Mouse (Mus musculus) myocyte (in vitro differentiated cells): ENCODE measurements around the gene Dhtkd1. TPM values are rescaled to one million over a fixed set of nuclear protein-coding genes. Genes with fewer than 3 reads are reported as not detected.
A peak's percentile ranks its signal among the peaks of the same experiment; 100 is the strongest.

Experiments used
- H3K27me3 ChIP-seq: one replicate; pipeline ENCODE4 v1.6.1; 2011; ENCODE audit not compliant: control insufficient read depth, insufficient read depth, insufficient read length
- H3K36me3 ChIP-seq: one replicate; pipeline ENCODE4 v1.6.1; 2011; ENCODE audit not compliant: control insufficient read depth, insufficient read depth
- H3K4me2 ChIP-seq: one replicate; pipeline ENCODE4 v1.6.1; 2011; ENCODE audit warnings: low read depth, control low read depth
- H3K4me3 ChIP-seq: one replicate; pipeline ENCODE4 v1.5.1; 2011; ENCODE audit warnings: mild to moderate bottlenecking, control low read depth, moderate library complexity
- H3K79me2 ChIP-seq: one replicate; pipeline ENCODE4 v1.6.1; 2011; ENCODE audit not compliant: control insufficient read depth, insufficient read depth
- H3ac ChIP-seq: one replicate; pipeline ENCODE4 v1.6.1; 2011; ENCODE audit not compliant: control insufficient read depth, insufficient read length
- CEBPB ChIP-seq: IDR thresholded peaks from 2 replicates; pipeline ENCODE4 v1.6.1; 2011; ENCODE audit warnings: mild to moderate bottlenecking, moderate library complexity; ENCODE audit not compliant: poor library complexity, insufficient read depth, severe bottlenecking
- E2F4 ChIP-seq: IDR thresholded peaks from one replicate; pipeline ENCODE4 v1.6.1; 2011; ENCODE audit warnings: mild to moderate bottlenecking, control low read depth, moderate library complexity; ENCODE audit not compliant: insufficient read depth
- MAX ChIP-seq: IDR thresholded peaks from one replicate; pipeline ENCODE4 v1.6.1; 2011; ENCODE audit warnings: low read depth, mild to moderate bottlenecking, control low read depth
- MYOD1 ChIP-seq, 3 experiments: IDR thresholded peaks; one replicate each; pipeline ENCODE4 v1.6.1; 2011; ENCODE audit warnings: control low read depth in 2 of 3, low read depth in 2 of 3, mild to moderate bottlenecking in 2 of 3, moderate library complexity in 1 of 3; ENCODE audit not compliant: insufficient read length in 2 of 3, control insufficient read depth in 1 of 3
- MYOG ChIP-seq, 3 experiments: IDR thresholded peaks; one replicate each; pipeline ENCODE4 v1.6.1; 2011; ENCODE audit warnings: control low read depth in 2 of 3, low read depth in 2 of 3, mild to moderate bottlenecking in 2 of 3; ENCODE audit not compliant: insufficient read length in 2 of 3, control insufficient read depth in 1 of 3, insufficient read depth in 1 of 3
- POLR2A ChIP-seq: IDR thresholded peaks from one replicate; pipeline ENCODE4 v1.6.1; 2011; ENCODE audit warnings: low read depth, mild to moderate bottlenecking, control low read depth, moderate library complexity; ENCODE audit not compliant: insufficient read length
- POLR2AphosphoS2 ChIP-seq: IDR thresholded peaks from one replicate; pipeline ENCODE4 v1.6.1; 2011; ENCODE audit warnings: low read depth, control low read depth; ENCODE audit not compliant: insufficient read length
- REST ChIP-seq: IDR thresholded peaks from one replicate; pipeline ENCODE4 v1.6.1; 2011; ENCODE audit warnings: mild to moderate bottlenecking, control low read depth, moderate library complexity; ENCODE audit not compliant: insufficient read depth, insufficient read length
- SRF ChIP-seq: IDR thresholded peaks from one replicate; pipeline ENCODE4 v1.6.1; 2011; ENCODE audit warnings: low read depth; ENCODE audit not compliant: control insufficient read depth, insufficient read length
- TCF12 ChIP-seq: IDR thresholded peaks from one replicate; pipeline ENCODE4 v1.6.1; 2011; ENCODE audit warnings: mild to moderate bottlenecking, control low read depth; ENCODE audit not compliant: poor library complexity, insufficient read depth, severe bottlenecking
- TCF3 ChIP-seq: IDR thresholded peaks from one replicate; pipeline ENCODE4 v1.6.1; 2011; ENCODE audit warnings: low read depth, control low read depth; ENCODE audit not compliant: insufficient read length
- USF1 ChIP-seq: IDR thresholded peaks from one replicate; pipeline ENCODE4 v1.6.1; 2011; ENCODE audit warnings: low read depth, mild to moderate bottlenecking, control low read depth, moderate library complexity
- polyA plus RNA-seq: library from polyadenylated mRNA; unstranded; fragments of >200 nt; fragmentation: generic; extraction: Trizol; gene quantifications from one replicate; pipeline ENCODE4 v1.2.1, GENCODE M21; 2012; ENCODE audit warnings: missing spikeins

Gene Dhtkd1
- polyA plus RNA-seq, 1 experiment, result 0.12 TPM

GRCm38 (mm10) chr2:5941861-5942415 is 654 bp downstream of the Dhtkd1 start:
- TF ChIP-seq E2F4 (no peak), REST (no peak), CEBPB (no peak), MYOD1 (IDR thresholded peaks at IDR 0.05; ENCODE audit: control insufficient read depth in 1 of 3, insufficient read length in 2 of 3, low read depth in 2 of 3) (no peak), MAX (no peak), POLR2AphosphoS2 (no peak), POLR2A (no peak), TCF3 (no peak), USF1 (no peak), SRF (no peak), TCF12 (no peak), MYOG (IDR thresholded peaks at IDR 0.05; ENCODE audit: control insufficient read depth in 1 of 3, insufficient read depth in 1 of 3, insufficient read length in 2 of 3, low read depth in 2 of 3) (no peak)
- H3K4me3 ChIP-seq, result peak overlapping the region; percentile 13
- H3K4me2 ChIP-seq, result peak overlapping the region; percentile 42
- no peaks in the 10 kb centered on the region for H3K27me3 ChIP-seq
- H3K36me3 ChIP-seq, result no peaks in the 10 kb centered on the region
- H3K79me2 ChIP-seq, result no peaks in the 10 kb centered on the region
- H3ac ChIP-seq, result no peak overlapping the region

GRCm38 (mm10) chr2:5940936-5941335 is 1.7 kb downstream of the Dhtkd1 start:
- H3K36me3 ChIP-seq, result no peaks in the 10 kb centered on the region
- no peak overlapping the region for H3K4me3 ChIP-seq
- no peaks in the 10 kb centered on the region for H3K79me2 ChIP-seq
- no peak for TF ChIP-seq MAX
- no peak for TF ChIP-seq E2F4
- TF ChIP-seq TCF12, result no peak
- no peak for TF ChIP-seq TCF3
- TF ChIP-seq USF1, result no peak
- TF ChIP-seq POLR2AphosphoS2, result no peak
- no peak for TF ChIP-seq MYOG (IDR thresholded peaks at IDR 0.05; ENCODE audit: control insufficient read depth in 1 of 3, insufficient read depth in 1 of 3, insufficient read length in 2 of 3, low read depth in 2 of 3)
- no peak for TF ChIP-seq CEBPB
- no peak for TF ChIP-seq SRF
- no peak for TF ChIP-seq REST
- TF ChIP-seq POLR2A, result no peak
- no peaks in the 10 kb centered on the region for H3K27me3 ChIP-seq
- no peak overlapping the region for H3ac ChIP-seq
- no peak overlapping the region for H3K4me2 ChIP-seq

GRCm38 (mm10) chr2:5939911-5940310 is 2.7 kb downstream of the Dhtkd1 start:
- no peak overlapping the region for H3K4me3 ChIP-seq
- no peak overlapping the region for H3ac ChIP-seq
- no peaks in the 10 kb centered on the region for H3K36me3 ChIP-seq
- H3K4me2 ChIP-seq, result no peak overlapping the region
- H3K27me3 ChIP-seq, result no peaks in the 10 kb centered on the region
- no peaks in the 10 kb centered on the region for H3K79me2 ChIP-seq
- TF ChIP-seq REST, result no peak

- no peaks in the 10 kb centered on the region for H3K27me3 ChIP-seq
- no peak overlapping the region for H3K4me2 ChIP-seq
- no peaks in the 10 kb centered on the region for H3K79me2 ChIP-seq
- H3ac ChIP-seq, result no peak overlapping the region
- no peak overlapping the region for H3K4me3 ChIP-seq
- no peaks in the 10 kb centered on the region for H3K36me3 ChIP-seq
- TF ChIP-seq CEBPB, result no peak
- no peak for TF ChIP-seq MYOG (IDR thresholded peaks at IDR 0.05; ENCODE audit: control insufficient read depth in 1 of 3, insufficient read depth in 1 of 3, insufficient read length in 2 of 3, low read depth in 2 of 3)
- no peak for TF ChIP-seq MYOD1 (IDR thresholded peaks at IDR 0.05; ENCODE audit: control insufficient read depth in 1 of 3, insufficient read length in 2 of 3, low read depth in 2 of 3)
- TF ChIP-seq USF1, result no peak
- no peak for TF ChIP-seq E2F4
Observed at GRCm38 (mm10) chr2:5939319-5939718, 3.3 kb downstream of the Dhtkd1 start.

- Histone ChIP-seq H3K4me3 (no peak overlapping the region), H3K79me2 (no peaks in the 10 kb centered on the region), H3K4me2 (no peak overlapping the region), H3K36me3 (no peaks in the 10 kb centered on the region), H3ac (no peak overlapping the region), H3K27me3 (no peaks in the 10 kb centered on the region)
- TF ChIP-seq MAX, result no peak
- no peak for TF ChIP-seq MYOG (IDR thresholded peaks at IDR 0.05; ENCODE audit: control insufficient read depth in 1 of 3, insufficient read depth in 1 of 3, insufficient read length in 2 of 3, low read depth in 2 of 3)
- no peak for TF ChIP-seq E2F4
- TF ChIP-seq TCF3, result no peak
- no peak for TF ChIP-seq MYOD1 (IDR thresholded peaks at IDR 0.05; ENCODE audit: control insufficient read depth in 1 of 3, insufficient read length in 2 of 3, low read depth in 2 of 3)
- TF ChIP-seq SRF, result no peak
Observed at GRCm38 (mm10) chr2:5936550-5936949, 6.0 kb downstream of the Dhtkd1 start.
